Mouse (Mus musculus) skeletal muscle tissue, postnatal 0 days (tissue): Measurements from ENCODE around the gene Mettl7a1. TPM values are rescaled to one million over a fixed set of nuclear protein-coding genes. Genes with fewer than 3 reads are reported as not detected.

Experiments used
- polyA plus RNA-seq: library from polyadenylated mRNA; unstranded; fragments of >200 nt; fragmentation: Nextera tagmentation; extraction: Ambion mirVana; gene quantifications from 2 replicates; pipeline ENCODE4 v1.2.1, GENCODE M21; 2015

Gene Mettl7a1
- 3.0 and 4.1 TPM in 2 replicates for polyA plus RNA-seq

GRCm38 (mm10) chr15:100304019-100304991 lies at the start of gene Mettl7a1:
Mettl7a1 (plus strand) TSS chr15:100304140.

GRCm38 (mm10) chr15:100280626-100281025 lies 23.3 kb upstream of the Mettl7a1 start, which contains the start of gene Tmprss12:
Tmprss12 (plus strand) TSS chr15:100280837.

GRCm38 (mm10) chr15:100334629-100335028 lies 30.7 kb downstream of the Mettl7a1 start, which contains the start of gene Mettl7a3:
Mettl7a3 (plus strand) TSS chr15:100334929.

GRCm38 (mm10) chr15:100352711-100353250 lies 48.8 kb downstream of the Mettl7a1 start, which contains the start of the genes Methig1 and Mettl7a2:
Methig1 (plus strand) TSS chr15:100353149.
Mettl7a2 (plus strand) TSS chr15:100353200.

GRCm38 (mm10) chr15:100364242-100364641 lies 60.3 kb downstream of the Mettl7a1 start, which contains the start of gene Higd1c:
Higd1c (plus strand) TSS chr15:100364542.

Other genes with a start within 250 kb of the Mettl7a1 start
- 37.7 and 41.9 TPM in 2 replicates for gene Atf1, start 76.3 kb upstream of the Mettl7a1 start, polyA plus RNA-seq
- not detected in 2 replicates for gene Tmprss12, start 23.3 kb upstream of the Mettl7a1 start, polyA plus RNA-seq
- gene Mettl7a3, start 30.8 kb downstream of the Mettl7a1 start, polyA plus RNA-seq, result 0.09 TPM in 1 of 2 replicates, not detected in the other
- gene Methig1, start 49.0 kb downstream of the Mettl7a1 start, polyA plus RNA-seq, result not detected in 2 replicates
- not detected in 2 replicates for gene Mettl7a2, start 49.1 kb downstream of the Mettl7a1 start, polyA plus RNA-seq
- gene Higd1c, start 60.4 kb downstream of the Mettl7a1 start, polyA plus RNA-seq, result not detected in 2 replicates
- 0.12 TPM in 1 of 2 replicates, not detected in the other for gene Gm5475, start 118.0 kb downstream of the Mettl7a1 start, polyA plus RNA-seq
- 6.4 and 10.4 TPM in 2 replicates for gene Slc11a2, start 120.9 kb downstream of the Mettl7a1 start, polyA plus RNA-seq
- gene Letmd1, start 164.9 kb downstream of the Mettl7a1 start, polyA plus RNA-seq, result 18.3 and 19.7 TPM in 2 replicates
- gene Csrnp2, start 191.3 kb downstream of the Mettl7a1 start, polyA plus RNA-seq, result 4.5 and 4.8 TPM in 2 replicates
- gene Tfcp2, start 247.9 kb downstream of the Mettl7a1 start, polyA plus RNA-seq, result 11.4 and 14.0 TPM in 2 replicates